Mouse (Mus musculus) limb, embryonic 14.5 days (tissue): ENCODE results near the gene 6430571L13Rik. TPM values are rescaled to one million over a fixed set of nuclear protein-coding genes. Genes with fewer than 3 reads are reported as not detected.

Experiments
- ATAC-seq: fragments of 200-750 bp; cut with Nextera tagmentation; 2 replicates; pipeline ENCODE4 v1.8.0; 2017; ENCODE audit warnings: low read depth, moderate number of reproducible peaks, moderate TSS enrichment; ENCODE audit not compliant: low FRiP score
- DNase-seq: peaks from one replicate; pipeline ENCODE4 v3.0.0-alpha.2; 2015; ENCODE audit warnings: low spot score
- H3K27ac ChIP-seq: fragments of 300-500 bp; sonication (generic); replicated peaks from 2 replicates; pipeline ENCODE4 v1.5.1; 2014; ENCODE audit warnings: low read depth, mild to moderate bottlenecking, low read length, moderate library complexity, mixed read lengths
- H3K27me3 ChIP-seq: fragments of 300-500 bp; sonication (generic); 2 replicates; pipeline ENCODE4 v1.6.1; 2014; ENCODE audit warnings: low read length, mixed read lengths; ENCODE audit not compliant: control insufficient read depth, insufficient read depth
- H3K36me3 ChIP-seq: fragments of 300-500 bp; sonication (generic); 2 replicates; pipeline ENCODE4 v1.6.1; 2014; ENCODE audit warnings: mild to moderate bottlenecking, low read length, moderate library complexity, mixed read lengths; ENCODE audit not compliant: control insufficient read depth, insufficient read depth
- H3K4me1 ChIP-seq: fragments of 300-500 bp; sonication (generic); 2 replicates; pipeline ENCODE4 v1.6.1; 2014; ENCODE audit warnings: antibody characterized with exemption, low read length, mixed read lengths; ENCODE audit not compliant: control insufficient read depth, insufficient read depth
- H3K4me2 ChIP-seq: fragments of 300-500 bp; sonication (generic); replicated peaks from 2 replicates; pipeline ENCODE4 v1.6.1; 2014; ENCODE audit warnings: low read depth, mild to moderate bottlenecking, low read length, moderate library complexity; ENCODE audit not compliant: severe bottlenecking
- H3K4me3 ChIP-seq: fragments of 300-500 bp; sonication (generic); replicated peaks from 2 replicates; pipeline ENCODE4 v1.5.1; 2014; ENCODE audit warnings: low read length
- H3K9ac ChIP-seq: fragments of 300-500 bp; sonication (generic); 2 replicates; pipeline ENCODE4 v1.6.1; 2014; ENCODE audit warnings: mild to moderate bottlenecking, low read depth, low read length, moderate library complexity; ENCODE audit not compliant: severe bottlenecking
- H3K9me3 ChIP-seq: fragments of 300-500 bp; sonication (generic); 2 replicates; pipeline ENCODE4 v1.6.1; 2016; ENCODE audit warnings: low read length; ENCODE audit not compliant: control insufficient read depth
- POLR2A ChIP-seq: fragments of 200-500 bp; IDR thresholded peaks from 2 replicates; pipeline ENCODE4 v1.8.0; 2012; ENCODE audit warnings: inconsistent platforms, mild to moderate bottlenecking, moderate library complexity, borderline replicate concordance; ENCODE audit not compliant: insufficient read depth, insufficient read length; ENCODE audit errors: extremely low read depth
- WGBS: fragments of 180-500 bp; shearing (Covaris S2); extraction: QIAGEN DNeasy Blood & Tissue Kit; methylation state at CpG from one replicate; pipeline ENCODE4 v1.1.7; 2014; 5-methylcytosine and 5-hydroxymethylcytosine counted together
- polyA plus RNA-seq, 2 experiments: library from polyadenylated mRNA; depleted of rRNA in 1 of 2; stranded (reverse) in 1 of 2; unstranded in 1 of 2; fragments of >200 nt; fragmentation: Nextera tagmentation in 1 of 2; extraction: Ambion mirVana in 1 of 2; gene quantifications; 2 replicates each; pipeline versions ENCODE4 v1.2.1 to v1.2.3; 2012 to 2014

The 6430571L13Rik gene
- polyA plus RNA-seq, 2 experiments: 0.56 to 1.0 TPM

- 5% methylated on average over 14 of the region's 14 CpGs for WGBS
- Histone ChIP-seq H3K27me3 (no peaks in the 10 kb centered on the region), H3K4me3 (peak overlapping the region; percentile 69), H3K4me2 (peak overlapping the region; percentile 92), H3K9me3 (no peaks in the 10 kb centered on the region), H3K9ac (peak overlapping the region; percentile 75), H3K36me3 (peaks cover 9% of the 10 kb centered on the region), H3K4me1 (peaks cover 12% of the 10 kb centered on the region), H3K27ac (0 out of 2 replicates have a peak overlapping the region, but pooled peaks have one; percentile 10)
- TF ChIP-seq POLR2A: no peak
- DNase-seq (no peak), ATAC-seq (peak; percentile 47)
Observed at GRCm38 (mm10) chr9:107296041-107296440, 44.4 kb upstream of the 6430571L13Rik start.

DNA sequence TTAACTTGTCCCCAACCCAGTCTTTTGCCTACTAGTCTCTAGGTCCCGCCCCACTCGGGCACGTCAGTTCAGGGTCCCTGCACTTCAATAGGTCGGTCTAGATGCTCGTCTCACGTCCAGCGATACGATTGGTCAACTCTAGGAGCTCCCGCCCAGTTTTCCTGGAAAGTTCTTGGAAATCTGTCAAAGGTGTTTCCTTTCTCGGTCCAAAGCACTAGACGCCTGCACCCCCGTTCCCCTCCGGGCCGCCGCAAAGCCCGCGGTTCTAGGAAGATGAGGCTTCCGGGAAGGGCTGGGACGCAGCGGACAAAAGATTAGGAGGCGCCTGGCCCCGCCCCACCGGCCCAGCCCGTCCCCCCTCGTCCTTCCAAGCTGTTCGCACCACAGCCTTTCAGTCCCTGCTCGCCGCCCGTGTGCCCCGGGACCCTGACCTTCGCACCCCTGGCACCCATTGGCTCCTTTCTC lies 43.9 kb upstream of the 6430571L13Rik start:
- ATAC-seq: peak; percentile 99
- peak overlapping the region; percentile 69 for H3K4me3 ChIP-seq
- no peak for TF ChIP-seq POLR2A

DNA sequence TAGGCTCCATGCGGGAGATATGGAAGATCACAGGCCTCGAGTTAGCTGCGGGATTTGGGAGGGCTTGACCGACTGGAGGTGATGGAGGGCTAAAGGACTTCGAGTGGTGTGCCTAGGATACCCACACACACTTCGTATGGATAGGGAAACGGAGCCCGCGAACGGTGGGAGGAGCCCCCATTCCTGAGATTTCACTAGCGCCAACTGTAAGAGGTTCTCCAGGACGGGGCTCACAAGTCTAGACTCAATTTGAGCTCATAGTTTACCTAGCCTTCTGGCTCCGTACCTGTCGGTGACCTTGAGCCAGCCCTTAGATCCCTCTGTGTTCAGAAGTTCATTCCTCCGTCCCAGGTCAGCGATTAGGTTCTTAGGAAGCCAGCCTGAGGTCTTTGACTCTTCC lies 43.3 kb upstream of the 6430571L13Rik start:
- DNase-seq (no peak), ATAC-seq (0 out of 2 replicates have a peak, but pooled peaks have one; percentile 6)
- Histone ChIP-seq H3K36me3 (peaks cover 18% of the 10 kb centered on the region), H3K4me1 (peaks cover 12% of the 10 kb centered on the region), H3K9me3 (no peaks in the 10 kb centered on the region), H3K4me3 (peak overlapping the region; percentile 69), H3K27me3 (no peaks in the 10 kb centered on the region), H3K9ac (peak overlapping the region; percentile 75), H3K4me2 (peak overlapping the region; percentile 92), H3K27ac (peak overlapping the region; percentile 63)
- TF ChIP-seq POLR2A: no peak
- 14% methylated on average over 16 of the region's 16 CpGs for WGBS

More for the DNA sequence above, 43.9 kb upstream of the 6430571L13Rik start:
- Histone ChIP-seq H3K9me3 (no peaks in the 10 kb centered on the region), H3K9ac (peak overlapping the region; percentile 75), H3K36me3 (peaks cover 14% of the 10 kb centered on the region), H3K27me3 (no peaks in the 10 kb centered on the region), H3K4me2 (peak overlapping the region; percentile 92), H3K4me1 (peaks cover 12% of the 10 kb centered on the region), H3K27ac (peak overlapping the region; percentile 63)
- peak; percentile 98 for DNase-seq
- 1% methylated on average over 30 of the region's 31 CpGs for WGBS

GRCm38 (mm10) chr9:107297658-107298057 lies 42.7 kb upstream of the 6430571L13Rik start:
- DNase-seq (no peak), ATAC-seq (no peak)
- no peak for TF ChIP-seq POLR2A
- 81% methylated on average over 4 of the region's 4 CpGs for WGBS
- no peak overlapping the region for H3K27ac ChIP-seq
- peaks cover 12% of the 10 kb centered on the region for H3K4me1 ChIP-seq
- no peak overlapping the region for H3K9ac ChIP-seq
- H3K36me3 ChIP-seq: peaks cover 22% of the 10 kb centered on the region
- no peaks in the 10 kb centered on the region for H3K27me3 ChIP-seq
- H3K9me3 ChIP-seq: no peaks in the 10 kb centered on the region
- peak overlapping the region; percentile 92 for H3K4me2 ChIP-seq
- H3K4me3 ChIP-seq: peak overlapping the region; percentile 69

DNA sequence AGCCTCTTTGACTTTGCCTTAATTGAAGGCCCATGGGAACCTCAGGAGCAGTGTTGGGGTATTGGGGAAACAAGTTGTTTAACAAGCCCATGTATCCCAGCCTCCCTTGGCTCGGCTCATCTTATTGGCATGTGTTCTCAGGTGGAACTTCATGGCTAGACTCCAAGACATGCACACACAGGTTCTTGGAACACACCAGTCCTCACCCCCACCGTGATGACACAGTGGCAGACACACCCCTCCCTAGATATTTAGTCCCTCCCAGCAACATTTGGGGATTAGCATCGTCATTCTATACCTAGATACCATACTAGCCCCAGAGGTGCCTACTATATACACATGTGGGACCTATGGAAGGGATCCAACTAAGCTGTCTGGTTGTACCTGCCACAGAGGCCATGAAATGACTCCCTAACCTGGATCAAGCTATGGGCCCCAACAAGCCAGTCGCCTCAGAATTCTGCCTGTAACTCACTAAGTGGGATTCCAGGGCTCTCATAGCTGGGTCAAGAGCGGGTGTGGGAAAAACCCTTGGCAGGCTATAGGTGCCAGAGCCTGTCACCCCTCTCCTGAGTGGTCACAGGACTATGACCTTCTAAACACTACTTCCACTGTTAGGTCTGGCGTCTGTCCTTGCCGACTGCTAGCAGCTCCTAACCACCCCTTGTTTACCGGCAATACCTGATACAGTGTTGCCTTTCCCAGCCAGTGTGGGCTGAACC lies 42.2 kb upstream of the 6430571L13Rik start:
- no peak for DNase-seq
- Histone ChIP-seq H3K4me1 (peaks cover 12% of the 10 kb centered on the region), H3K4me2 (peak overlapping the region; percentile 92), H3K9me3 (no peaks in the 10 kb centered on the region), H3K27me3 (no peaks in the 10 kb centered on the region), H3K36me3 (peaks cover 22% of the 10 kb centered on the region), H3K4me3 (no peak overlapping the region; the same call in 1 of the 2 replicates), H3K9ac (no peak overlapping the region), H3K27ac (no peak overlapping the region)
- ATAC-seq: no peak
- WGBS: 65% methylated on average over 8 of the region's 8 CpGs
- TF ChIP-seq POLR2A: no peak
